Mouse (Mus musculus): Measurements from ENCODE around the gene Clca1.

GRCm38 (mm10) chr3:145032676-145033075, at the start of gene Clca1:
- no peak for TF ChIP-seq CTCF (IDR thresholded peaks at IDR 0.05; ENCODE audit: control insufficient read depth, insufficient read depth, insufficient read length)
- TF ChIP-seq MYOG (IDR thresholded peaks at IDR 0.05; ENCODE audit: control insufficient read depth, extremely low read depth, insufficient read length) = no peak
- TF ChIP-seq CEBPB (IDR thresholded peaks at IDR 0.05; ENCODE audit: low read depth) = no peak
- TF ChIP-seq MAX (IDR thresholded peaks at IDR 0.05) = no peak
- TF ChIP-seq FOSL1 (IDR thresholded peaks at IDR 0.05; ENCODE audit: insufficient read depth, low read length, poor library complexity, severe bottlenecking) = no peak
- TF ChIP-seq USF1 (IDR thresholded peaks at IDR 0.05; ENCODE audit: low read depth) = no peak
- no peak for TF ChIP-seq MYOD1 (IDR thresholded peaks at IDR 0.05; ENCODE audit: control insufficient read depth, insufficient read length, low read depth)

Data from C2C12 (cell line).